Mouse (Mus musculus) olfactory bulb, adult 2 months (tissue): ENCODE measurements around the gene Il11ra1. TPM values are rescaled to one million over a fixed set of nuclear protein-coding genes. Genes with fewer than 3 reads are reported as not detected.
A peak's percentile ranks its signal among the peaks of the same experiment; 100 is the strongest.
"Not testable (repeated sequence)": the region's sequence is repeated elsewhere in the genome, so short reads cannot be mapped to it uniquely, and the experiment has no call there.

Source experiments
- H3K27ac ChIP-seq: fragments of 200-500 bp; 2 replicates; pipeline ENCODE4 v1.5.1; 2012; ENCODE audit warnings: low read depth, low read length; ENCODE audit not compliant: insufficient read depth
- H3K4me1 ChIP-seq: fragments of 200-500 bp; 2 replicates; pipeline ENCODE4 v1.6.1; 2012; ENCODE audit warnings: low read length; ENCODE audit not compliant: control insufficient read depth, insufficient read depth
- H3K4me3 ChIP-seq: fragments of 200-500 bp; 2 replicates; pipeline ENCODE4 v1.5.1; 2012; ENCODE audit warnings: mild to moderate bottlenecking, low read depth, low read length, moderate library complexity; ENCODE audit not compliant: insufficient read depth
- CTCF ChIP-seq: fragments of 200-500 bp; IDR thresholded peaks from 2 replicates; pipeline ENCODE4 v1.5.1; 2012; ENCODE audit warnings: low read depth, mild to moderate bottlenecking, low read length, moderate library complexity; ENCODE audit not compliant: insufficient read depth
- POLR2A ChIP-seq: fragments of 200-500 bp; IDR thresholded peaks from 2 replicates; pipeline ENCODE4 v1.6.1; 2012; ENCODE audit warnings: mild to moderate bottlenecking, low read depth, low read length, moderate library complexity; ENCODE audit not compliant: insufficient read depth
- WGBS: fragments of 180-500 bp; shearing (Covaris S2); methylation state at CpG from one replicate; pipeline ENCODE4 v1.1.7; 2018; 5-methylcytosine and 5-hydroxymethylcytosine counted together
- polyA plus RNA-seq: library from polyadenylated mRNA; stranded (reverse); fragments of >200 nt; gene quantifications from 2 replicates; pipeline ENCODE4 v1.2.4, GENCODE M21; 2012; ENCODE audit warnings: low replicate concordance; ENCODE audit not compliant: missing spikeins, insufficient read depth, insufficient read length

Il11ra1 gene
- polyA plus RNA-seq, 1 experiment: not detected

DNA sequence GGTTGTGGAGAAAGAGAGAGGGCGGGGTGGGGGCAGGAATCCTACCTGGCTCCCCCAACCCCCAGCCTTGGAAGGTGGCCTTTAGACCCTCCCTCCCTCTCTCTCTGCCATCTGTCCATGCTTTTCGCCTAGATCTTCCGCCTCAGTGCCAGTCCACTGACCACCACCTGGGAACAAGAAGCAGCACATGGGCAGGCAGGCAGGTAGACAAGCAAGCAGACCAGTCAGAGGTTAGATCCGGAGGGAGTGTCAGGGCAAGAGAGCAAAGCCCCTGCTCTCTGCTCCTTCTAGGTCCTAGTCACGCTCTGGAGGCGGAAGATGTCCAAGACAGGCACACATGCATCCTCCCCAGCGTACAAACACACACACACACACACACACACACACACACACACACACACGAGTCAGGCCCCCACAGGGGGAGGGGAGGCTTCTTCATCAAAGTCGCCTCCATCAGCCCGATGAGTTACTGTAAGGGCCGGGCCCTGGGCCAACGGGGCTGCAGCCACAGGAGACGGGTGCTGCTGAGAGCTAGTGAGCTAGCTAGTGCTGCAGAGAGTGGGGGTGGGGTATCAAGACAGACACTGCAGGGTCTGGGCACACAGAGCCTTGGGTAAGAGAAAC lies 22.7 kb upstream of the Il11ra1 start:
- no peak overlapping the region for H3K27ac ChIP-seq
- no peak for TF ChIP-seq CTCF
- no peak for TF ChIP-seq POLR2A
- 45% methylated on average over 13 of the region's 13 CpGs for WGBS
- no peak overlapping the region for H3K4me3 ChIP-seq
- H3K4me1 ChIP-seq: peaks cover 49% of the 10 kb centered on the region

DNA sequence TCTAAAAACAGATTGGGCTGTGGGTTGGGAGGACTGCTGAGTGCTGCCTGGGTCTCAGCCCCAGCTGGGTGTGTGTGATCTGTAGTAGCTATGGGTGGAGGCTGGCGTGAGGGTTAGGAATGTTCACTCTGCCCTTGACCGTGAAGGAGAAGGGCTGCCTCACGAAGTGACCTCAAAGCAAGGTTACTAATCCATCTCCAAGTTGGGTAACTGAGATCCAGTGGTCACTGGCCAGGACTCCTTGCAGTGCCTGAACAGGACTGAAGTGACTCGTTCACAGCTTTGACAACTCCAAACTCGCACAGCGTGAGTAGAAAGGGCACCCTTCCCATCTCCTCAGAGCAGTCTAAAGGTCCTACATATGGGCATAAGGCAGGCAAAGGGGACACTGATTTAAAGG lies 20.9 kb upstream of the Il11ra1 start:
- 83% methylated on average over 6 of the region's 6 CpGs for WGBS
- no peak for TF ChIP-seq CTCF
- no peak for TF ChIP-seq POLR2A
- peaks cover 48% of the 10 kb centered on the region for H3K4me1 ChIP-seq
- no peak overlapping the region for H3K4me3 ChIP-seq
- H3K27ac ChIP-seq: no peak overlapping the region

DNA sequence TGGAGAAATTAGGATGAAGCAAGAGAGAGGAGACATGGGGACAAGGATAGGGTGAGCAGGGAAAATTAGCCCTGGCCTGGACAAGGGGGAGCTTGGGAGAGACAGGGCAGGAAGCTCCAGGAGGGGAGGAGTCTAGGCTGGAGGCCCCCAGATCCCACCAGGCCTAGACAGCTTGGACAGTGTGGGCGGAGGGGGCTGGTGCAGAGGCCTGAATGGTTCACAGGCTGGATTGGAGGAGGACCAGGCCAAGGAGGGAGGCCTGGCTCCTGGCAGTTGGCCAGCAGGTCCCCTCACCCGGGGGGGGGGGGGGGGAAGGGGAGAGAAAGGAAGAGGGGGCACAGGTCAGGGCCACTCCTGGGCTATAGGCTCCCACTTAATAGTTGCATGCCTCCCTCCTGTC lies 20.5 kb upstream of the Il11ra1 start:
- H3K27ac ChIP-seq: no peak overlapping the region
- H3K4me1 ChIP-seq: peaks cover 51% of the 10 kb centered on the region
- WGBS: 6% methylated on average over 2 of the region's 2 CpGs
- no peak overlapping the region for H3K4me3 ChIP-seq
- TF ChIP-seq POLR2A (no peak), CTCF (no peak)

DNA sequence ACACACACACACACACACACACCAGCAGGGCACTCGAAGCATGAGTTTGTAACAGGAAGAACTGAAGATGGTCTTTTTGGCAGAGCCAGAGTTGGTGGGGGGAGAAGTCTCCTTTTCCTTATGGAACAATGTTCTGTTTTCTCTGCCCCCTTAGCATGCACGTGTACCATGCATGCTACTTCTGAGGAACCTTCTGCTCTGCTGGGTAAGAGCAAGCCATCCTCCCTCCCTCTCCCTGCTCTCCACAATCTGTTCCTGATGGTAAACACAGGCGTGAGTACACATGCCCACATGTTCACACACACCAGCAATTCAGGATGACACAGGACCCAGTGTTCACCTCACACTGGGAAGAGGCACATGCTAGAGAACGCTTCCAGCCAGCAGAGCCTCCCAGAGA lies 18.6 kb upstream of the Il11ra1 start:
- Histone ChIP-seq H3K4me1 (peaks cover 52% of the 10 kb centered on the region), H3K27ac (no peak overlapping the region), H3K4me3 (no peak overlapping the region)
- no peak for TF ChIP-seq POLR2A
- no peak for TF ChIP-seq CTCF
- 40% methylated on average over 4 of the region's 4 CpGs for WGBS

DNA sequence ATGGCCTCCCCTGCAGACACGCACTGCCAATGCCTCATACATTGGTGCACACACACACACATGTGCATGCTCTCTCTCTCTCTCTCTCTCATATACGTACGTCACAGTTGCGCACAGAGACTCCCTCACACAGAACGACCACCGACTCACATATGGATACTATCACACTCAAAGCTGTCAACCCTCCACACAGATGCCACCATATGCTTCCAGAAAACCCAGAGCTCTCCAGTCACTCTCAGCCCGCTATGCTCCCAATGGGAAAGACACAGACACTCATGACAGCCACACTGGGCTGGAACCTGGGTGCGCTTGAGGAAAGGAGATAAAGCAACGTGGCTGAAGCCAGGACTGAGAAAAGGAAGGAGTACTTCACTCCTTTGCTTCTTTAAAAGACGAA lies 17.8 kb upstream of the Il11ra1 start:
- peaks cover 44% of the 10 kb centered on the region for H3K4me1 ChIP-seq
- WGBS: 71% methylated on average over 10 of the region's 10 CpGs
- no peak overlapping the region for H3K27ac ChIP-seq
- TF ChIP-seq CTCF (no peak), POLR2A (no peak)
- no peak overlapping the region for H3K4me3 ChIP-seq

DNA sequence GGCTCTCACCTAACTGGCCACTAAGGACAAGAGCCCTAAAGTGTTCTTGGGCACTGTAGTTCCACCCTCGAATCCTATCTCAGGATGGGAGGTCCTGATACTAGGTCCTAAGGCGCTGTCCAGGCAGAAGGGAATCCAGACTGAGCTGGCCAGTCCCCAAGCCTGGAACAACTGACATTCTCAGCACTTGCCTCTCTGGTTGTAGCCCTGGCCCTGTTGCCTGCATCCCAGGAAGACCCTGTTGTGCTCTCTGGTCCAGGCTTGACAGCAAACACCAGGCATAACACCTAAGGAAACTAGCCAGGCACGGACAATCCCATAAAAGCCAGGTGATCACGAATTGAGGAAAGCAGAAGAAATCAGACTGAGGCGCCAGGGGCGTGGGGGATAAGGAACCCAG lies 17.0 kb upstream of the Il11ra1 start:
- 54% methylated on average over 6 of the region's 6 CpGs for WGBS
- Histone ChIP-seq H3K27ac (0 out of 2 replicates have a peak overlapping the region, but pooled peaks have one; percentile 70), H3K4me1 (peaks cover 36% of the 10 kb centered on the region), H3K4me3 (no peak overlapping the region)
- no peak for TF ChIP-seq POLR2A
- no peak for TF ChIP-seq CTCF

DNA sequence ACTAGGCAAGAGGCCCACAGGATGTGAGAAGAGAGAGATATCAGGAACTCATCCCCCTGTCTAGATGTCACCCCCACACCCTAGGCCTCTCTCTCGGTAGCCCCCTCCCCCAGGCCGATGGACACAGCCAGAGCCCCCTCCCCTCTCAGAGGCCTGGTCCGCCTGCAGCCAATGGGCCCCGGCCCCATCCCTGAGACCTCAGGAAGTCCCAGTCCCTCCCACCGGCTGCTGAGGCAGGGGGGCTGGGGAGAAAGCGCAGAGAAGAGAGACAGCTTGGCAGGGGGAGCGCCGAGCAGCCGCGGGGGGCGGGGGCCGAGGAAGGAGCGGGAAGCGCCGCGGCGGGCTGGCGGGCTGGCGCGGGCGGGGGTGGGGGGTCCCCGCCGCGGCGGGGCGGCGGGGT lies 16.5 kb upstream of the Il11ra1 start:
- Histone ChIP-seq H3K4me3 (peak overlapping the region; percentile 29), H3K4me1 (peaks cover 35% of the 10 kb centered on the region)
- H3K27ac ChIP-seq: not testable (repeated sequence)
- WGBS: 0% methylated on average over 10 of the region's 27 CpGs

DNA sequence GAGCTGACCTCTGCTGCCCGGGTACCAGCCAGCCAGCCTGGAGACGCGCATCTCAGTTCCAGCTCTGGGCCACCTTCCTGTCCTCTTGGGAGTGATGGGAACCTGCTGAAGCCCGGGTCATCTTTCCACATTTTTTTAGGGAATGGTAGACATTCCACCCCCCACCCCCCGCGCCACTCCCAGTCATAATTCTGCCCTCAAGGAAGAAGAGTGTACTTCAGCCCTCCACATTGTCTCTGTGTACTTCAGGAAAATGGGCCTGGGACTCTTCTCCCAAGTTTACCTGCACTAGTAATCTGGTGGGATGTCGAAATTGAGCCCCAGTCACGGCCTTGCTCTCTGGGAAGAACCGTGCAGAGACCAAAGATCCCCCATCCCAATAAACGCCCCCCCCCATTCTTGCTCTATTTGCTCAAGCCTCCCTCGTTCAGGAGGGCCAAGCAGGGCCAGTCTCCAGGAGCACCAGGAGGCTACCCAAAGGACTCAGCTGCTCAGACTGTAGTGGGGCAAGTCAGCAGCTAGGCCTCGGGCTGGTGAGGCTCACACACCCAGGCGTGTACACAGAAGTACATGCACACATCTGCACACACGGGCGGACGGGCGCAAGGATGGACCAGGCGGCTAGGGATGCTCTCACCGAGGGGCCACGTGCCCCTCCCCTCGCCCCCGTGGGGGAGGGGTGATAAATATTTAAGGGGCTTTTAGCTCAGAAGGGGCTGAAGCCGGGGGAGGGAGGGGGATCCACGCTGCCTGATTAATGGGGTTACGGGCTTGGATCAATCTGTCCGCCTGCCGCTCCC lies 15.5 kb upstream of the Il11ra1 start:
- H3K4me1 ChIP-seq: peaks cover 33% of the 10 kb centered on the region
- 0 out of 2 replicates have a peak overlapping the region, but pooled peaks have one; percentile 20 for H3K27ac ChIP-seq
- 11% methylated on average over 25 of the region's 27 CpGs for WGBS
- peak overlapping the region; percentile 18 for H3K4me3 ChIP-seq

DNA sequence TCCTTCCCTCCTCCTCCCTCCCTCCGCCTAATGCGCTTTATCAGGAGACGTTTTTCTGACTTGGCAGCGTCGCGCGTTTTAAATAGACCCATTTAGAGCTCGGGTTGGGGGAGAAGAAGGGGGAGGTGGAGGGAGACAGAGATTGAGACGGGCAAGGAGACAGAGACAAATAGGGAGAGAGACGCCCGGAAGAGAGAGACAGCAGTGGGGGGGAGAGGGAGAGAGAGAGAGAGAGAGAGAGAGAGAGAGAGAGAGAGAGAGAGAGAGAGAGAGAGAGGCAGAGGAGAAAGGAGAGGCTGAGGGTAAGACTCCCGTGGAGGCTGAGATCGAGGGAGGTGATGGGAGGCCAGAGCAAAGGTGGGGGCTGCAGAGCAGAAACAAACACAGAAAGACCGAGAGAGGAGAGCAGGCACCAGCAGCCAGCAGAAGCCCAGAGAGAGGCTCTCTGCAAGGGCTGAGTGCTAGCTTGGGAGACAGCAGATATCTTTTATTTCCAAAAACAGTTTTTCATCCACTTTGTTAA lies 14.8 kb upstream of the Il11ra1 start:
- not testable (repeated sequence) for H3K4me3 ChIP-seq, H3K27ac ChIP-seq
- WGBS: 2% methylated on average over 13 of the region's 14 CpGs
- peaks cover 27% of the 10 kb centered on the region for H3K4me1 ChIP-seq

DNA sequence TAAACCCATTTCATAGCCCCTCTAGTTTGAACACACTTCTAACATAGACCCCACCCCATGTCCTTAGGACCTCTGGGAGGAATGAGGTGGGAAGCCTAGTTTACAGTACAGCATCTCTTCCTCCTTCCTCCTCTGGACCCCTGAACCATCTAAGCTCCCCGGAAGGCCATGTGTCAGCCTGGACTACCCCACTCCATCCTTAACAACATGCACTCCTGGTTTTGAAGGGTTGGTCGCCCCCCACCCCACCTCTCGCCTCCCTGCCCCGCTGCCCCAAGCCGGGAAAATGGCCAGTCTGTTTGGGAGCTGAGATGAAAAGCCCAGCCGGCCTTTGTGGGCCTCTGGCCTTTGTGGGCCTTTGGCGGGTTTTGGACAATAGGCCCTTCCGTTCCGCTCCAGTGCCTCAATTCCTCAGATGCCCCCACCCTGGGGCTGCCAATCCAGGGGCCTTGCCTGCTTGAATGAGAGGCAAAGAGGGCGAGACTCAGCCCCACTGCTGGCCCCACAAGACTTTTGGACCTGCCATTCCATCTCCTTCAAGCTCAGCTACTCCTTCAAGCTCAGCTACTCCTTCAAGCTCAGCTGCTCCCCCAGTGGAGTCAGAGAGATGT lies 13.8 kb upstream of the Il11ra1 start:
- peaks cover 22% of the 10 kb centered on the region for H3K4me1 ChIP-seq
- H3K27ac ChIP-seq, H3K4me3 ChIP-seq: not testable (repeated sequence)
- WGBS: 54% methylated on average over 10 of the region's 10 CpGs

DNA sequence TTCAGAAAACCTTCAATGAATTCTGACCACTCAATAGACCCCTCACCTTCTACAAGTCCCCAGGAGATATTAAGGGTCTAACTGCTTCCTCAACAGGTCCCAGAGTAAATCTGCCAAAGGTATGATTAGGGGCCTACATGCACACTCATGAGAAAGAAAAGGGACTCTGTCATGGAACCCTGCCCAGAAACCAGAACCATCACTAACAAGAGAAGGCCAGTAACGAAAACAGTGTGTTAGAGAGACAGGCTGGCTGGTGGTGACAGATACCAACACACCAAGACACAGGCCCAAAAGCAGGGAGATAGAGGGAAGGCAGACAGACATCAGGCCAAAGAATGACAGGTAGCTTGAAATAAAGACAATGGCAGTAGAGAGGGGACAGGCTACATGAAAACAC lies 11.2 kb upstream of the Il11ra1 start:
- H3K4me1 ChIP-seq, H3K4me3 ChIP-seq, H3K27ac ChIP-seq: not testable (repeated sequence)
- 59% methylated on average over 1 of the region's 1 CpGs for WGBS

DNA sequence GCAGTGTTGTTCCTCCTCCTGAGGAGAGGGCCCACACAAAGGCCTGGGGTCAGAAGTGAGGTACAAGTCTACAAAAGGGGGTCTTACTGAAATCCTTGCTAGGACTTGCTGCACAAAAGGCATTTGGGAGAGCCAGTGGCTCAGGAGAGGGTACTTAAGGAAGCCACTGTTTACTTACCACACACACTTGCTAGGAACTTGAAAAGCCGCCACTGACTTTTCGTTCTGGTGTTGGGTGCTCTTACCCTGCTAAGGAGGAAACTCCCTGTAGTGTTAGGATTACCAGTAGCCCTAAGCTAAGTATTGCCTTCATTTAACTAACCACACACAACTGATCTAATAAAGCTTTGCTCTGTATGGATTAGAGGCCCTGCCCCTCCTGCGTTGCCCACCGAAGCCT lies 9.8 kb upstream of the Il11ra1 start:
- WGBS: no CpG with 5 or more reads among the region's 4 CpGs
- H3K4me1 ChIP-seq, H3K4me3 ChIP-seq, H3K27ac ChIP-seq: not testable (repeated sequence)

DNA sequence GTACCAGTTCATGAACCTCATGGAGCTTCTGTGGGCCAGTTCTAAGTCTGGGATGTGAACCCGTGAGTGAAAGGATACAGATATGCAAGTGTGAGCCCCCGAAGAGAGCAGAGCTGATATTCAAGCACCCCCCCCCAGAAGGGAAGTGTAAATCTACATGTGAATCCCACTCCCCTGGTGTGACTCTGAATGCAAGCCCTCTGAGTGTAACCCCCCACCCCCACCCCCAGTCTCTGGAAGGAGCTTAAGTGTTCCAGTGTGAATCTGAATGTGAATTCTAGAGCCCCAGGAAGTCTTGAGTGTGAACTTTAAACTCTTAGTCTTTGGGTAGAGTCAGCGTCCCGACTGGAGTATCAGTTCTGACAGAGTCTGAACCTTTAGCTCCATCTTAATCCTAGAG lies 6.3 kb upstream of the Il11ra1 start:
- WGBS: 36% methylated on average over 4 of the region's 4 CpGs
- not testable (repeated sequence) for H3K27ac ChIP-seq, H3K4me1 ChIP-seq, H3K4me3 ChIP-seq
